Mouse (Mus musculus) olfactory bulb, adult 2 months (tissue): ENCODE measurements around the gene Suds3. TPM values are rescaled to one million over a fixed set of nuclear protein-coding genes. Genes with fewer than 3 reads are reported as not detected.

Experiments used
- H3K27ac ChIP-seq: fragments of 200-500 bp; 2 replicates; pipeline ENCODE4 v1.5.1; 2012; ENCODE audit warnings: low read depth, low read length; ENCODE audit not compliant: insufficient read depth
- H3K4me1 ChIP-seq: fragments of 200-500 bp; 2 replicates; pipeline ENCODE4 v1.6.1; 2012; ENCODE audit warnings: low read length; ENCODE audit not compliant: control insufficient read depth, insufficient read depth
- H3K4me3 ChIP-seq: fragments of 200-500 bp; 2 replicates; pipeline ENCODE4 v1.5.1; 2012; ENCODE audit warnings: mild to moderate bottlenecking, low read depth, low read length, moderate library complexity; ENCODE audit not compliant: insufficient read depth
- CTCF ChIP-seq: fragments of 200-500 bp; IDR thresholded peaks from 2 replicates; pipeline ENCODE4 v1.5.1; 2012; ENCODE audit warnings: low read depth, mild to moderate bottlenecking, low read length, moderate library complexity; ENCODE audit not compliant: insufficient read depth
- POLR2A ChIP-seq: fragments of 200-500 bp; IDR thresholded peaks from 2 replicates; pipeline ENCODE4 v1.6.1; 2012; ENCODE audit warnings: mild to moderate bottlenecking, low read depth, low read length, moderate library complexity; ENCODE audit not compliant: insufficient read depth
- WGBS: fragments of 180-500 bp; shearing (Covaris S2); methylation state at CpG from one replicate; pipeline ENCODE4 v1.1.7; 2018; 5-methylcytosine and 5-hydroxymethylcytosine counted together
- polyA plus RNA-seq: library from polyadenylated mRNA; stranded (reverse); fragments of >200 nt; gene quantifications from 2 replicates; pipeline ENCODE4 v1.2.4, GENCODE M21; 2012; ENCODE audit warnings: low replicate concordance; ENCODE audit not compliant: missing spikeins, insufficient read depth, insufficient read length

Suds3 gene
- polyA plus RNA-seq, 1 experiment, result 131 TPM

GRCm38 (mm10) chr5:117127051-117127450 lies 11.1 kb upstream of the Suds3 start:
- no peak overlapping the region for H3K27ac ChIP-seq
- no peak for TF ChIP-seq POLR2A
- no peak for TF ChIP-seq CTCF
- WGBS, result 95% methylated on average over 4 of the region's 4 CpGs

GRCm38 (mm10) chr5:117125482-117126346 lies 9.8 kb upstream of the Suds3 start:
- TF ChIP-seq CTCF, result no peak
- TF ChIP-seq POLR2A, result no peak
- no peak overlapping the region for H3K4me3 ChIP-seq
- H3K4me1 ChIP-seq, result peaks cover 6% of the 10 kb centered on the region
- 84% methylated on average over 16 of the region's 16 CpGs for WGBS
- no peak overlapping the region for H3K27ac ChIP-seq

More at GRCm38 (mm10) chr5:117127051-117127450, 11.1 kb upstream of the Suds3 start:
- H3K4me1 ChIP-seq, result no peaks in the 10 kb centered on the region
- H3K4me3 ChIP-seq, result no peak overlapping the region

- Histone ChIP-seq H3K4me1 (peaks cover 8% of the 10 kb centered on the region), H3K4me3 (no peak overlapping the region), H3K27ac (no peak overlapping the region)
- WGBS, result 94% methylated on average over 4 of the region's 4 CpGs
- TF ChIP-seq POLR2A, result no peak
- no peak for TF ChIP-seq CTCF
Observed at GRCm38 (mm10) chr5:117123840-117124239, 7.9 kb upstream of the Suds3 start.

GRCm38 (mm10) chr5:117123102-117123501 lies 7.2 kb upstream of the Suds3 start:
- H3K27ac ChIP-seq, result no peak overlapping the region
- no peak for TF ChIP-seq POLR2A
- no peak for TF ChIP-seq CTCF
- no peak overlapping the region for H3K4me3 ChIP-seq
- H3K4me1 ChIP-seq, result peaks cover 8% of the 10 kb centered on the region
- 94% methylated on average over 6 of the region's 6 CpGs for WGBS

- 22% methylated on average over 2 of the region's 2 CpGs for WGBS
- no peak overlapping the region for H3K4me3 ChIP-seq
- TF ChIP-seq CTCF, result no peak
- TF ChIP-seq POLR2A, result no peak
- H3K4me1 ChIP-seq, result peaks cover 8% of the 10 kb centered on the region
- H3K27ac ChIP-seq, result no peak overlapping the region
Observed at GRCm38 (mm10) chr5:117121657-117122056, 5.7 kb upstream of the Suds3 start.

- 1% methylated on average over 40 of the region's 40 CpGs for WGBS
- Histone ChIP-seq H3K4me1 (peaks cover 8% of the 10 kb centered on the region), H3K4me3 (peak overlapping the region; percentile 65), H3K27ac (no peak overlapping the region)
- TF ChIP-seq CTCF, result no peak
- TF ChIP-seq POLR2A, result no peak
Observed at GRCm38 (mm10) chr5:117120489-117121466, 4.9 kb upstream of the Suds3 start.

- H3K27ac ChIP-seq, result no peak within 1 kb of the TSS
- H3K4me1 ChIP-seq, result peaks cover 8% of the 10 kb centered on the region
- WGBS, result under 1% methylated on average over 74 of the region's 74 CpGs
- TF ChIP-seq POLR2A (peak; percentile 29; the same call in 1 of the 2 replicates), CTCF (no peak)
- peak within 1 kb of the TSS; percentile 65 for H3K4me3 ChIP-seq
Observed at GRCm38 (mm10) chr5:117119777-117120488, 4.0 kb upstream of the Suds3 start, which contains the start of gene Taok3. Gene Taok3, plus strand, starts transcription at chr5:117120129.

GRCm38 (mm10) chr5:117118850-117119249 lies 2.9 kb upstream of the Suds3 start:
- no peak overlapping the region for H3K4me3 ChIP-seq
- H3K27ac ChIP-seq, result no peak overlapping the region
- no peak for TF ChIP-seq POLR2A
- TF ChIP-seq CTCF, result no peak
- H3K4me1 ChIP-seq, result peaks cover 8% of the 10 kb centered on the region
- 58% methylated on average over 8 of the region's 8 CpGs for WGBS
